Mouse (Mus musculus) E14TG2a.4 (cell line): ENCODE results near the gene St3gal3.

Experiments
- H3K27me3 ChIP-seq: 2 replicates; pipeline ENCODE4 v1.6.1; 2014; ENCODE audit warnings: low read length, control low read depth; ENCODE audit not compliant: insufficient read depth
- H3K36me3 ChIP-seq: 2 replicates; pipeline ENCODE4 v1.6.1; 2014; ENCODE audit warnings: low read length, control low read depth; ENCODE audit not compliant: insufficient read depth
- H3K4me1 ChIP-seq: replicated peaks from 2 replicates; pipeline ENCODE4 v1.6.1; 2014; ENCODE audit warnings: low read depth, low read length, control low read depth
- H3K4me3 ChIP-seq: replicated peaks from 2 replicates; pipeline ENCODE4 v1.5.1; 2014; ENCODE audit warnings: mild to moderate bottlenecking, low read length
- H3K9me3 ChIP-seq: 2 replicates; pipeline ENCODE4 v1.6.1; 2014; ENCODE audit warnings: low read length, control low read depth
- CTCF ChIP-seq: conservative IDR thresholded peaks from 2 replicates; pipeline ENCODE4 v1.5.1; 2014; ENCODE audit warnings: low read length
- NANOG ChIP-seq: IDR thresholded peaks from 2 replicates; pipeline ENCODE4 v1.6.1; 2014; ENCODE audit warnings: borderline replicate concordance, low read length, mixed read lengths
- POU5F1 ChIP-seq: IDR thresholded peaks from 2 replicates; pipeline ENCODE4 v1.6.1; 2014; ENCODE audit warnings: low read length, borderline replicate concordance

The St3gal3 gene

GRCm38 (mm10) chr4:117891738-117892161, 243.0 kb downstream of the St3gal3 start, which contains the start of gene Dph2:
Dph2 (minus strand) TSS chr4:117892032.
- Histone ChIP-seq H3K36me3 (peaks cover 63% of the 10 kb centered on the region), H3K4me1 (peaks cover 44% of the 10 kb centered on the region), H3K27me3 (no peaks in the 10 kb centered on the region), H3K9me3 (no peaks in the 10 kb centered on the region), H3K4me3 (peak within 1 kb of the TSS; percentile 98)
- TF ChIP-seq CTCF, result no peak
- no peak for TF ChIP-seq POU5F1
- TF ChIP-seq NANOG, result no peak

GRCm38 (mm10) chr4:117890750-117891149, 244.0 kb downstream of the St3gal3 start:
- Histone ChIP-seq H3K36me3 (peaks cover 59% of the 10 kb centered on the region), H3K4me1 (peaks cover 52% of the 10 kb centered on the region), H3K27me3 (no peaks in the 10 kb centered on the region), H3K9me3 (no peaks in the 10 kb centered on the region), H3K4me3 (peak overlapping the region; percentile 98)
- TF ChIP-seq POU5F1, result no peak
- TF ChIP-seq CTCF, result no peak
- TF ChIP-seq NANOG, result no peak

DNA sequence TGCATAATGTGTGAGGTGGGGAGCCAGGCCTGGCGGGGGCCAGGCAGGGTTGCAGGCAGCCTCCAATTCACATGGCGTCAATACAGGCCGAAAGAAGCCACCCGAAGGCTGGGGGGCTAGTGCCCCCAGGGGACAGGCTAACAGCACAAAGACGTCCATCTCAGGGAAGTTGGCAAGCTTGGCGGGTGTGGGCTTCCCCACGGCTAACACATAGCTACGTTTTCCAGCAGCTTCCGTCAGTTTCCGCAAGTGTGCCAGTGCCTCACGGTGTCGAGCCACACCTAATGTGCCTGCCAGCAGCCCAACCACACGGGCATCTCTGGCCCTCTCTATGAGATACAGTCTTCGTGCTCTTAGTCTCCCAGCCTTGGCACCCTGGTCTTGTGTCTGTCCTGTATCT, 244.7 kb downstream of the St3gal3 start:
- Histone ChIP-seq H3K4me1 (peaks cover 49% of the 10 kb centered on the region), H3K27me3 (no peaks in the 10 kb centered on the region), H3K9me3 (no peaks in the 10 kb centered on the region), H3K36me3 (peaks cover 59% of the 10 kb centered on the region), H3K4me3 (no peak overlapping the region)
- TF ChIP-seq POU5F1 (no peak), CTCF (no peak), NANOG (no peak)

DNA sequence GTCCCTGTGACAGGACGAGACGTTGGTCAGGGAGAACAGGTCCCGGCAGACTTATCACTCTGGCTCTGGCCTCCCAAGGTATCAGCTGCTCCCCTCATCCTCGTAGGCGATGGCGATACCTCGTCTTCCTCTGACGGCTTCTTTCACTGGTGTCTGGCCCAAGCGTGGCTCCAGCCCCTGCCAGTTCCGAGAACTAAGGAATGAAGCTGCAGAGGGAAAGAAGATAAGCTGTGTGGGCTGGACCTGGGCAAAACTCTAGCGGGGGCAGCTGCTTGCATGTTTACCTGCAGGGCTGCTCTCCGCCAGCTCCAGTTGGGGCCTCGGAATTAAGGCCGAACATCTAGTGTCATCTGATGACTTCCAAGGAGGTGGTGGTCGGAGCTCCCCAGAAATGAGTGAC, 245.2 kb downstream of the St3gal3 start:
- Histone ChIP-seq H3K4me3 (no peak overlapping the region), H3K36me3 (peaks cover 59% of the 10 kb centered on the region), H3K27me3 (peaks cover under 1% of the 10 kb centered on the region), H3K9me3 (no peaks in the 10 kb centered on the region), H3K4me1 (peaks cover 49% of the 10 kb centered on the region)
- no peak for TF ChIP-seq NANOG
- TF ChIP-seq CTCF, result no peak
- no peak for TF ChIP-seq POU5F1

GRCm38 (mm10) chr4:117887920-117888319, 246.8 kb downstream of the St3gal3 start:
- Histone ChIP-seq H3K4me1 (peaks cover 59% of the 10 kb centered on the region), H3K36me3 (peaks cover 59% of the 10 kb centered on the region), H3K4me3 (peak overlapping the region; percentile 98; the same call in 1 of the 2 replicates), H3K27me3 (peaks cover 11% of the 10 kb centered on the region), H3K9me3 (no peaks in the 10 kb centered on the region)
- TF ChIP-seq CTCF (no peak), POU5F1 (no peak), NANOG (no peak)

- peaks cover 59% of the 10 kb centered on the region for H3K36me3 ChIP-seq
- peak within 1 kb of the TSS; percentile 98 for H3K4me3 ChIP-seq
- H3K4me1 ChIP-seq, result peaks cover 59% of the 10 kb centered on the region
- H3K27me3 ChIP-seq, result peaks cover 17% of the 10 kb centered on the region
- H3K9me3 ChIP-seq, result no peaks in the 10 kb centered on the region
- TF ChIP-seq NANOG (no peak), CTCF (no peak), POU5F1 (no peak)
Observed at GRCm38 (mm10) chr4:117887133-117887532, 247.6 kb downstream of the St3gal3 start, which contains the start of gene Atp6v0b. Atp6v0b (minus strand) TSS chr4:117887333.

DNA sequence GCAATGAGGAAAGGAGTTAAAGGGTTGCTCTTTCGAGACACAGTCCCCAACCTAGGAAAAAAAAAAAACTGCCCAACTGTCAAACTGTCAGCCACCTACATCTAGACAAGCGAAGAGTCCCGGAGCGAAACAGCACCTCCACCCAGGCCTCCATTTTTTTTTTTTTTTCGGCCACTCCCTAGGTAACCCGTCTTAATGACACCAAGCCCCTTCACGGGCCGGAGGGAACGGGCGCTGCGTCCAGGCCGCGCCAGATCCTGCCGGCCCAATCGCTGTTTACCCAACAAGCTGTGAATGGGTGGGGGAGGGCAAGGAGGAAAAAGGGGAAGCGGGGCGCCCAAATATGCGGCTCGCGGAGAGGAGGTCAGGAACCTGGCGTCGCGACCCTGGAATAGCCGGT, 248.1 kb downstream of the St3gal3 start:
- Histone ChIP-seq H3K4me1 (peaks cover 61% of the 10 kb centered on the region), H3K36me3 (peaks cover 59% of the 10 kb centered on the region), H3K27me3 (peaks cover 22% of the 10 kb centered on the region), H3K9me3 (no peaks in the 10 kb centered on the region), H3K4me3 (peak overlapping the region; percentile 98)
- TF ChIP-seq POU5F1, result no peak

- H3K4me3 ChIP-seq, result peak overlapping the region; percentile 98
- no peak for TF ChIP-seq NANOG
- TF ChIP-seq POU5F1, result no peak
- no peak for TF ChIP-seq CTCF
- peaks cover 57% of the 10 kb centered on the region for H3K36me3 ChIP-seq
- no peaks in the 10 kb centered on the region for H3K9me3 ChIP-seq
- peaks cover 28% of the 10 kb centered on the region for H3K27me3 ChIP-seq
- peaks cover 64% of the 10 kb centered on the region for H3K4me1 ChIP-seq
Observed at GRCm38 (mm10) chr4:117885994-117886393, 248.7 kb downstream of the St3gal3 start.

DNA sequence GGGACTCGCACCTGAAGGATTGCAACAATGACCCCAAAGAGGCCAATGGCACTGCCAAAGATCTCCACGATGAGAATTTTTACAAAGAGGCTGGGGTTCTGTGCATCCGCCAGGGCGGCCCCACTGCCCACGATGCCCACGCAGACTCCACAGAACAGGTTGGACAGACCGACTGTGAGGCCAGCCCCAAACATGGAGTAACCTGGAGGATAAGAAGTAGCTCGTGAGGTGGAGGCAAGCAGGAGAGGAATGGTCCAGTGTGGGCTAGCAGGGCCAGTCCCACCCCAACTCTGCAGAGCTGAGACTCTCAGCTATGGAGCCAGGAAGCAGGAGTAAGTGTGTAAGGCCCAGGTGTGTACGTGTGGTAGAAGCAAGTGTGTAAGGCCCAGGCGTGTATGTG, 249.6 kb downstream of the St3gal3 start:
- H3K9me3 ChIP-seq, result no peaks in the 10 kb centered on the region
- no peak overlapping the region for H3K4me3 ChIP-seq
- TF ChIP-seq POU5F1, result no peak
- TF ChIP-seq NANOG, result no peak
- TF ChIP-seq CTCF, result no peak
- H3K27me3 ChIP-seq, result peaks cover 37% of the 10 kb centered on the region
- H3K4me1 ChIP-seq, result peaks cover 60% of the 10 kb centered on the region
- peaks cover 54% of the 10 kb centered on the region for H3K36me3 ChIP-seq
